Mouse (Mus musculus) cerebellum, adult 9-11 months (tissue): ENCODE results near the gene Qrich1.
A peak's percentile ranks its signal among the peaks of the same experiment; 100 is the strongest.

Experiments used
- DNase-seq: peaks from one replicate; pipeline ENCODE4 v3.0.0; 2022

Gene Qrich1

GRCm38 (mm10) chr9:108493246-108493645 is 23.4 kb upstream of the Qrich1 start:
- DNase-seq = no peak

- no peak for DNase-seq
These were observed 22.3 kb upstream of the Qrich1 start for GRCm38 (mm10) chr9:108494146-108494825.

GRCm38 (mm10) chr9:108494905-108495304 is 21.7 kb upstream of the Qrich1 start:
- no peak for DNase-seq

- DNase-seq = no peak
These were observed 17.4 kb upstream of the Qrich1 start for GRCm38 (mm10) chr9:108499231-108499630.

GRCm38 (mm10) chr9:108499943-108500342 is 16.7 kb upstream of the Qrich1 start:
- no peak for DNase-seq

GRCm38 (mm10) chr9:108506901-108507300 is 9.7 kb upstream of the Qrich1 start:
- no peak for DNase-seq

- DNase-seq = peak; percentile 94
These were observed 8.8 kb upstream of the Qrich1 start, which contains the start of gene Qars for GRCm38 (mm10) chr9:108507619-108508434. TSS of gene Qars (plus strand) at chr9:108507706.

GRCm38 (mm10) chr9:108508776-108509175 is 7.8 kb upstream of the Qrich1 start:
- DNase-seq = peak; percentile 13

GRCm38 (mm10) chr9:108517253-108517930 is 786 bp downstream of the Qrich1 start:
- DNase-seq = peak; percentile 83

- no peak for DNase-seq
These were observed 1.3 kb downstream of the Qrich1 start for GRCm38 (mm10) chr9:108517931-108518332.

- DNase-seq = no peak
These were observed 5.0 kb downstream of the Qrich1 start for GRCm38 (mm10) chr9:108521604-108522003.

GRCm38 (mm10) chr9:108523341-108523740 is 6.7 kb downstream of the Qrich1 start:
- no peak for DNase-seq

- DNase-seq = no peak
These were observed 8.8 kb downstream of the Qrich1 start for GRCm38 (mm10) chr9:108525400-108525799.

- DNase-seq = no peak
These were observed 14.3 kb downstream of the Qrich1 start for GRCm38 (mm10) chr9:108530954-108531353.

- DNase-seq = no peak
These were observed 14.9 kb downstream of the Qrich1 start for GRCm38 (mm10) chr9:108531496-108531895.

- DNase-seq = no peak
These were observed 24.2 kb downstream of the Qrich1 start for GRCm38 (mm10) chr9:108540846-108541245.

GRCm38 (mm10) chr9:108545986-108546385 is 29.4 kb downstream of the Qrich1 start:
- no peak for DNase-seq

GRCm38 (mm10) chr9:108546875-108547274 is 30.3 kb downstream of the Qrich1 start:
- no peak for DNase-seq

- DNase-seq = peak; percentile 17
These were observed 42.6 kb downstream of the Qrich1 start for GRCm38 (mm10) chr9:108559169-108559568.

GRCm38 (mm10) chr9:108560227-108560841 is 43.7 kb downstream of the Qrich1 start, which contains the start of gene Impdh2:
TSS of gene Impdh2 (plus strand) at chr9:108560286.
- DNase-seq = peak; percentile 94

- peak; percentile 42 for DNase-seq
These were observed 47.1 kb downstream of the Qrich1 start for GRCm38 (mm10) chr9:108563671-108564070.

- DNase-seq = no peak
These were observed 47.5 kb downstream of the Qrich1 start for GRCm38 (mm10) chr9:108564131-108564530.
